Mouse (Mus musculus): ENCODE data around the gene Txnip.
"Not testable (repeated sequence)": the region's sequence is repeated elsewhere in the genome, so short reads cannot be mapped to it uniquely, and the experiment has no call there.

Txnip gene

GRCm38 (mm10) chr3:96557694-96558093 is at the start of gene Txnip:
TSS of gene Txnip (plus strand) at chr3:96557957.
- peak; percentile 99 for DNase-seq (ENCODE audit: low read depth, low spot score)

GRCm38 (mm10) chr3:96507966-96508365 is 49.8 kb upstream of the Txnip start:
- not testable (repeated sequence) for DNase-seq (ENCODE audit: low read depth, low spot score)

- no peak for DNase-seq (ENCODE audit: low read depth, low spot score)
Measured at GRCm38 (mm10) chr3:96520171-96520570, 37.6 kb upstream of the Txnip start.

- no peak for DNase-seq (ENCODE audit: low read depth, low spot score)
Measured at GRCm38 (mm10) chr3:96522149-96522548, 35.6 kb upstream of the Txnip start.

- DNase-seq (ENCODE audit: low read depth, low spot score) = no peak
Measured at GRCm38 (mm10) chr3:96524028-96524810, 33.5 kb upstream of the Txnip start.

- DNase-seq (ENCODE audit: low read depth, low spot score) = no peak
Measured at GRCm38 (mm10) chr3:96524914-96525313, 32.8 kb upstream of the Txnip start, which contains the start of gene Hfe2. TSS of gene Hfe2 (plus strand) at chr3:96525172.

GRCm38 (mm10) chr3:96526013-96526762 is 31.6 kb upstream of the Txnip start:
- no peak for DNase-seq (ENCODE audit: low read depth, low spot score)

GRCm38 (mm10) chr3:96526864-96527542 is 30.8 kb upstream of the Txnip start:
- no peak for DNase-seq (ENCODE audit: low read depth, low spot score)

GRCm38 (mm10) chr3:96528506-96528905 is 29.3 kb upstream of the Txnip start:
- DNase-seq (ENCODE audit: low read depth, low spot score) = no peak

- no peak for DNase-seq (ENCODE audit: low read depth, low spot score)
Measured at GRCm38 (mm10) chr3:96532050-96532449, 25.7 kb upstream of the Txnip start.

GRCm38 (mm10) chr3:96534300-96534699 is 23.5 kb upstream of the Txnip start:
- no peak for DNase-seq (ENCODE audit: low read depth, low spot score)

- DNase-seq (ENCODE audit: low read depth, low spot score) = no peak
Measured at GRCm38 (mm10) chr3:96539316-96539715, 18.4 kb upstream of the Txnip start.

- DNase-seq (ENCODE audit: low read depth, low spot score) = no peak
Measured at GRCm38 (mm10) chr3:96540740-96541139, 17.0 kb upstream of the Txnip start.

- no peak for DNase-seq (ENCODE audit: low read depth, low spot score)
Measured at GRCm38 (mm10) chr3:96541328-96542078, 16.3 kb upstream of the Txnip start.

GRCm38 (mm10) chr3:96542554-96542953 is 15.2 kb upstream of the Txnip start:
- no peak for DNase-seq (ENCODE audit: low read depth, low spot score)

- no peak for DNase-seq (ENCODE audit: low read depth, low spot score)
Measured at GRCm38 (mm10) chr3:96543345-96543744, 14.4 kb upstream of the Txnip start.

GRCm38 (mm10) chr3:96545565-96545964 is 12.2 kb upstream of the Txnip start:
- DNase-seq (ENCODE audit: low read depth, low spot score) = no peak

- DNase-seq (ENCODE audit: low read depth, low spot score) = no peak
Measured at GRCm38 (mm10) chr3:96546880-96547279, 10.9 kb upstream of the Txnip start.

- peak; percentile 65 for DNase-seq (ENCODE audit: low read depth, low spot score)
Measured at GRCm38 (mm10) chr3:96547389-96547960, 10.3 kb upstream of the Txnip start.

- DNase-seq (ENCODE audit: low read depth, low spot score) = no peak
Measured at GRCm38 (mm10) chr3:96548824-96549223, 8.9 kb upstream of the Txnip start.

- no peak for DNase-seq (ENCODE audit: low read depth, low spot score)
Measured at GRCm38 (mm10) chr3:96549346-96549745, 8.4 kb upstream of the Txnip start.
